Mouse (Mus musculus): ENCODE measurements around the gene Ppm1h. TPM values are rescaled to one million over a fixed set of nuclear protein-coding genes. Genes with fewer than 3 reads are reported as not detected.
A peak's percentile ranks its signal among the peaks of the same experiment; 100 is the strongest.

Gene Ppm1h
- total RNA-seq, 2 experiments from 2014 or later, result 68.7 to 70.3 TPM

DNA sequence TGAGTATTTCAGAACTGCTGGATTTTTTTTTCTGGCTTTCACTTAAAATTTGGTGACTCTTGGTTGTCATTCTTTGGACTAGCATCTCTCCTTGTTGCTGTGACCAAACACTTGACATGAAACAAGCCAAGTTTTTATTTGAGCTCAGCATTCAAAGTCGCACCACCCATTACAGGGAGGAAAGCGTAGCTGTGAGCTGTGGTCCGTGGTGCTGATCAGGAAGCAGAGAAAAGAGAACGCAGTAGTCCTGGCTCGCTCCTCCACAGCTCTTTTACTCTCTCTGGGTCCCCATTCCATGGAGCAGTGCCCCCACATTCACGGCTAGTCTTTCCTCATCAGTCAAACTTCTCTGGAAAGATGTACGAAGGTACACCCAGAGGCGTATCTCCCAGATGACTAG, 87.4 kb downstream of the Ppm1h start:
- DNase-seq (ENCODE audit: low spot score in 2 of 2), result no peak

DNA sequence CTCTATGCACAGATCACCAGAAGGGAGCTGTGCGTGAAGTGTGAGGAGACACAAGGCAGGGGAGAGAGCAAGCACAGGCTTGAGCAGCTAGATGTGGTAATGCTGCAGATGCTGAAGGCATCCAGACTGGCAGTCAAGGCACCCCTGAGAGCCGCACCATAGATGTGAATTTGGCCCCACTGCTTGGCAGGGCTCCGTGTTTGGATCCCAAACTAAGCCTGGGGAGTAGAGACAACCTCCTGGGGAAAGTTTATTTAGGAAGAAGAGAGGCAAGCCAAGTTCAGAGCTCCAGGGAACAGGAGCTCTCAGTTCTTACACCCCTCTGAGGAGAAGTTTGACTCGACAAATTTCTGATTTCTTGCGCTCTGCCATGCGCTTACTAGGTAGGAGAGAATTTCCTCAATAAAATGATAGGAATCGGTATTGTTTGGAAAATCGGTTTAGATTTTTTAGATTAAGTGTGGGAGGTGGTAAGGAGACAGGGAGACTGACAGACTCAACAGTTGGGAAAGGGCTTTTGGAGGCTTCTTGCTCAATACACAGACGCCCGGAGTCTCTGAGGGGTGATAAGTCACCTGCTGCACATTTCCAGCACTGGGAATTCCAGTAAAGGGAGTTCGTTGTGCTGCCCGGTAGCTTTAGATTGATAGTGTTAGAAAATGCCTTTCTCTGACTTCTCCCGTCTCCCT, 89.8 kb downstream of the Ppm1h start:
- DNase-seq (ENCODE audit: low spot score in 2 of 2), result no peak

DNA sequence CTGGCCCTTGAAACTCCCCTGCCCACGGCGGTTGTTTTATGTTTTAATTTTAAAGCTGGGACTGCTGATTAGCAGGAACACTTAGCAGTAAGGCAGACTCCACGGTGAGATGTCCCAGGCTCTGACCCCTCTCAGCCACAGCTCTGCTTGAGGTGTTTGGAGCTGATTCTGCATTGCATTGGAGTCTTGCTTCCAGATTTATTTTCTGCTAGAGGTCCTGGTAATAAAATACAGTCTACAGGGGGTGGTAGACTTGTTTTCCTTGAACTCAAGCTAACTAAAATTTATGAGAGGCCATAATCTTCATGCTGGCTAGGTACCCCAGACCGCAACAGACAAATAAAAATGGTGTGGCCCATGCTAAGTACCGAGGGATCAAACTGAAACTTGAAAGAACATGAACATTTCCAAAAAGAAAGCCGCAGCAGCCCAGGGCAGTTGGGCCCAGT, 90.4 kb downstream of the Ppm1h start:
- no peak for DNase-seq (ENCODE audit: low spot score in 2 of 2)

DNA sequence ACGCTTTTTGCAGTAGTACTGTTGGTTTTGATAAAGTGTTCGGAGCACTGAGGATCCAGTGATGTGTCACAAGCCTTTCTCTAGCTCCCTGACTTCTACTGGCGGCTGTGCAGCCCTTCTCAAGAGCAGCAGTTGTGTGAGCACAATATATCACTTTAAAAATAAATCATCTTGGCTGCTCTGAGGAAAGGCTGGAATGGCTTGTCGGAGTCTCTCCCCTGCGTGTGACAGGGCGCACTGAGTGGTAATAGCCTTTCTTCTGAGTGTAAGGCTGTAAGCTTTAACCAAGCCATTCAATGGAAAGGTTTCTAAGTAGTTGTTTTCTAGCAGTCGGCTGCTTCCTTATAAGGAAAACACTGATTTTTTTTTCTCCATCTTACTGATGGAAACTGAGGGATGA, 91.8 kb downstream of the Ppm1h start:
- no peak for DNase-seq (ENCODE audit: low spot score in 2 of 2)

DNA sequence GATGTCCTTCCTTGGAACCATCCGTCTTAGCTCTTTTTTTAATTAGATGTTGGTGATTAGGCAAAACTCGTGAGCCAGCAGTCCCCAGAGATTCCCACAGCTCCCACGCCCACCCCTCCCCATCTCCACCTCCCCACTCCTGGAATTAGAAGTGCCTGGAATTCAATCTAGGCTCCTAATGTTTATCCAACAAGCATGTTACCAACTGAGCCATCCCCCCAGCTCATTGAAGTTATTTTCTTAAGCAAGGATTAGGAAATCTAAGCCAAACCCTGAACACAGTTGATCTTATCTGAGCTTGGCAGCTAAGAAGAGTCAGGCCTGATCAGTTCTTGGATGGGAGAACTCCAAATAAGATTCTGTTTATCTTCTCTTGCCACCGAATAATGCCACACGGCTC, 92.4 kb downstream of the Ppm1h start:
- DNase-seq (ENCODE audit: low spot score in 2 of 2), result no peak

DNA sequence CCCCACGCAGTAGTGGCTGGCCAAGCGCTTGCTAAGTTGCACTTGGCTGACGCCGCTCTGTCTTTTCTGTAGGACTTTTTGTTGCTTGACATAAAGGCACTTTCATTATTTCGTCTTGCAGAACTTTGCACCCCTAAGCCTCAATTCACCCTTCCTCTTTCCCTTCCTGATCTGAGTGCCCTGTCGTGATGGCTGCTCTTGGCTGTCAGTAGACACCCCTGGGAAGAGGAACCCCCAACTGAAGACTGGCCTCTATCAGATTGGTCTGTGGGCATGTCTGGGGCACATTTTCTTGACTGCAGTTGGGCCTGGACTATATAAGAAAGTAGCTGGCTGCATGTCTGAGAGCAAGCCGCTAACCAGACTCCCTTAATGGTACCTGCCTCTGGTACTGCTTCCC, 95.6 kb downstream of the Ppm1h start:
- DNase-seq (ENCODE audit: low spot score in 2 of 2), result no peak

DNA sequence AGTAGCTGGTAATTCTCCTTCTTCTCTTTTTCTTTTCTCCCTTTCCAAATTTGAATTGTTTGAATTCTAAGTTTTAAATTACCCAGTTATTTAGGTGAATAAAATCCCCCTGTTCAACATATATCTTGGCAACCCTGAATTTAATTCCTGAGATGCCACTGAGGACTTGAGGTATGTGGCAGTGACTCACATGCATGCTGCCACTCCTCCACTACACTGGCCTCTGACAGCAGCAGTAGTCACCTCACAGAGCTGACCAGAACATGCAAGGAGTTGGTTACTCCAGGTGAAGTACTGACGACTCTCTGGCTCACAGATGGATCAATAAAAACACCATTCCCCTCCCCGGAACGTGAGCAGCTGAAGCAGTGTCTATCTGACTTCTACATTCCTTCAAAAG, 98.9 kb downstream of the Ppm1h start:
- no peak for DNase-seq (ENCODE audit: low spot score in 2 of 2)

DNA sequence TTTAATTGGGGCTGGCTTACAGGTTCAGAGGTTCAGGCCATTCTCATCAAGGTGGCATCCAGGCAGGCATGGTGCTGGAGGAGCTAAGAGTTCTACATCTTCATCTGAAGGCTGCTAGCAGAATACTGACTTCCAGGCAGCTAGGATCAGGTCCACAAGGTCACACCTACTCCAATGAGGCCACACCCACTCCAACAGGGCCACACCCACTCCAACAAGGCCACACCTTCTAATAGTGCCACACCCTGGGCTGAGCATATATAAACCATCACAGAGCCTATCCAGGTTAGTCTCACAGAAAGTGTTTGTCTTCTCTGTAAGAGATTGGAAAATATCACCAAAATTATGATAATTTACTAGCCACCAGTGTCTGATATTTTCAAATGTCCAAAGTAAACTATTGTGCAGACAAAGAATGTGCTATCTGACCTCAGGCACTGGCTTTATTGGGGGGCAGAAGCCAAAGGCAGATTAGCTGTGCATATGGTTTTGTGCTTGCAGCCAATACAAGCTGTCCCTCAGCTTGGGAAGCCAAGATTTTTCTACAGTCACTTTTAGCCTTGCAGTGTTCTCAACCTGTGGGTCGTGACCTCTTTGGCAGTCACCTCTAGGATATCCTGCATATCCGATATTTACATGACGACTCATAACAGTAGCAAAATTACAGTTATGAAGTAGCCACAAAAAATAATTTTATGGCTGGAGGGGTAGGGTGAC, 99.5 kb downstream of the Ppm1h start:
- DNase-seq (ENCODE audit: low spot score in 2 of 2), result no peak

DNA sequence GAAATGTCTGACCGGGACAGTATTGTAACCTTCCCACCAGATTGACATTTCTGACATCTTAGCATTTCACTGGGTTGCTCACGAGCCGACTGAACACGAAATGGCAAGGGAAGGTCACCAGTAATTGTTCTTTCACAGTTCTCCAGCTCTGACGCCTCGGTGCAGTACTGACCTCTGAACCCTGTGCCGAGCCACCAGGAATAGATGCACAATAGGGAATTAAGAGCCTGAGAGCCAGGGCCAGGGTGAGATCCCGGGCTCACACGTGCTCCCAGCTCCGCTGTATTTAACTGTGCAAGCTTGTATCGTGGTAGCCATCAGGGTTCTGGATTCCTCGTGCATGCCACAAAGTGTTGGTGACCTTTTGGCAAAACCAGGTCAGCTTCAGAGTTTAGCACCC, 100.8 kb downstream of the Ppm1h start:
- no peak for DNase-seq (ENCODE audit: low spot score in 2 of 2)

DNA sequence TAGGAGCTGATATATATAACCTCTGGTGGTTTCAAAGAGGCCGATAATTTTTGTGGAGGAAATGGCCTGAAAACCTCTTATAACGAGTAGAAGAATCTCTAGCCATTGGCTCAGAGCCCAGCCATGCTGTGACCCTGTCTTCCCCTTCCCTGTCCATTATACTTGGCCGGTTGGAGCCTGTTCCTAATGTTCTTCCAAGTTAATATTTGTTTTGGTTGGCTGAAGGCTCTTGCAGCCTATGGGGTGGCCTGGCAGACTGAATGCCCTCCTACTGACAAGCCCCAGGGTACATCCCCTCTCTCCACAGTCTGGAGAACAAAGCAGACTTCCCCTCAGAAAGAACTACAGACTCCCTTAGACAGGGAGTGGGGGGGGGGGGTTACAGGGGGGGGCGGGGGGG, 104.2 kb downstream of the Ppm1h start:
- no peak for DNase-seq (ENCODE audit: low spot score in 2 of 2)

DNA sequence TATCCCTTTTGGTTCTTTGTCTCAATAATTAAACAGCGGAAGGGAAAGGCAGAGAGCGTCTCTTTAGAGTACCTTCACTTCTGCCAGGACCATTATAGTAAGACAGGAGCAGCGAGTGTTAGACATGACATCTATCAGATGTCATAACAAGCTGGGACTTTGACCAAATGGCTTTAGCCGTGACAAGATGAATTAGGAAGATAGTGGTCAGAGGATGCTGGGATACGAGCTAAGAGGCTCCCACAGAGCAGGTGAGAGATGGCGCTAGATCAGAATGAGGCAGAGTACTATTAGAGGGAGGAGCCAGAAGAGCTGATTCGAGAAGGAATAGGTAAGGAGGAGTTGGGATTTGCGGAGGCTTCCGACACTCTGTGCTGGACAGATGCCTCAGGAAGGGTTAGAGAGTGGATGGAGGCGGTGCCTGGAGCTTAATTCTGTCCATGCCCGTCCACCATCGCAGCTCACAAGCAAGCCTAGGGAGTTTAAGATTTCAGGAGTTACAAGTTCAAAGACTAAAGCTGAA, 111.1 kb downstream of the Ppm1h start:
- no peak for DNase-seq (ENCODE audit: low spot score in 2 of 2)

DNA sequence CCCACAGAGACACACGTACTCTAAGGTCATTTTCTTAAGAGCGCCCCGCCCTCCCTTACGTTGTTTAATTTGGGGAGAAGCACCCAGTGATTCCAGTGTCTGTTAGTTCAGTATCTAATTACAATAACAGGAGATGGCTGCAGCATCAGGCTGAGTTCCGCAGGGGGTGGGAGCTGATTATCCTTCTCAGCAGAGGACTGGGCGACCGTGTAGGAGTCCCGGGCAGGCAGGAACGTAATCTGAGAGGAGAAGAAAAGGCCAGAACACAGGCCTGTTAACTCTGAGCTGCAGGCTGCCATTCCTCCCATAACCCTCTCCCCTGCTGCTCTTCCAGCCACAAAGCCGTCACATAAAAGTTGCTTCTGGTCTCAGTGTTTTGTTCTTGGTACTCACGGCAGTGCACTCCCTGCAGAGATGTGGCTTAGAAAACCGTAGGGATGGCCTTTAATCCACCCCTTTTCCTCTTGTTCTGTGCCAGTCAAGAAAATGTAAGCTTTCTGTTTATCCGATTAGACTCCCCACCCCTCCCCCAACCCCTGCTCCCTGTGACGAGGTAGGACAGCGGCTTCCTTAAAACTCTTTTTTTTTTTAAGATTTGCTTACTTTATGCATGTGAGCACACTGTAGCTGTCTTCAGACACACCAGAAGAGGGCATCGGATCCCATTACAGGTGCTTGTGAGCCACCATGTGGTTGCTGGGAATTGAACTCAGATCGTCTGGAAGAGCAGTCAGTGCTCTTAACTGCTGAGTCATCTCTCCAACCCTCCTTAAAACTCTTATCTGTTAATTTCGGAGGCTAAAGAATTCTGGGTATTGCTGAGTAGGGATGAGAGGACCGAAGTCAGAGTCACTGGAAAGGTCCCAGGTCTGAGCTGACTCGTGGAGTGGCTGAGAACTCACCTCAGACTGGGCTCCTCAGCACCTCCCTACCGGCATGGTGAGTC, 113.7 kb downstream of the Ppm1h start:
- no peak for DNase-seq (ENCODE audit: low spot score in 2 of 2)

DNA sequence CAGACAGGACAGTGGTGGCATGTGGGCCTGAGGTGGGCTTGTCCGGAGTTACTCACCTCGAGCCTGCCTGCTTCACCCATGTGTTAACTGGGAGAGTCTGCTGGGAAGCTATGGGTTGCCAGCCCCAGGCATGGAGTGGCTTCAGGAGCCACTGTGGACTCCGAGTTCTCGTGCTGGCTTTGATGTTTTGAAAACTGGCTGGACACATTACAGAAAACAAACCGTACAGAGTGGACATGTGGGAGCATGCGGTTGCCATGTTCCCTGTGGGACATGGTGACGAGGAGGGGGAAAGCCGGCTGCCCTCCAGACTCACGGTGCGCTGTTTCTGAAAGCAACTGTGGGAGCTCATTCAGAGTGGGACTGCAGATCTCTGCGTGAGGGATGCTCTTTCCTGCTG, 114.6 kb downstream of the Ppm1h start:
- no peak for DNase-seq (ENCODE audit: low spot score in 2 of 2)

DNA sequence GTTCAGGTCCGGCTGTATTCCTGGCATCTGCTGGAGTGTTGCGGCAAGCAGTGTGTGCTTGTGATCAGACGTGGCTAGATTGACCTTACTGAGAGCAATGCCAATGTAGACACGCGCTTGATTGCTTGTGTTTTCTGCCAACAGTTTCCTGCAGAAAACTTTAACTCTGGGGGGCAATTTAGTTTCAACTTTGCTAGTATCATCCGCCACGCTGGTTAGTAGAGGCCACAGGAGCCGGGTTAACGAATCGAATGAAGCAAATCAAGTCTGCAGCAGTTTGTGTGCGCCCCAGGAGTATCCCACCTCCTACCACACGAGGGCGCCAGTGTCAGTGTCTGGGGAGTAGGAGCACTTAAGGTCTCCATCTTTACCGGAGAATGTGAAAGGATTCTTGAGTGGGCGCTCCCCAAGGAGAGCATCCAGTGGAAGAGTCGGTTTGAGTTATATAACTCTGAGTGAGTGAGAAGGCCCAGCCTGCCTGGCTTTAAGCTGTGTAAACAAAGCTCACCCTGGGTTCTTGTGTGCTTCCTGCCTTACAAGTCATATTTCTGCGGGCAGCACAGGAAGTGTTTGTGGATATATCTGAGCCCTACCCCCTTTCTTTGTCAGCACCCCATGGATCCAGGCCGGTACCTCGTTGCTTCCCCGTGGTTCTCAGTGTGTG, 115.8 kb downstream of the Ppm1h start:
- peak; percentile 30 to 66 for DNase-seq (ENCODE audit: low spot score in 2 of 2)

DNA sequence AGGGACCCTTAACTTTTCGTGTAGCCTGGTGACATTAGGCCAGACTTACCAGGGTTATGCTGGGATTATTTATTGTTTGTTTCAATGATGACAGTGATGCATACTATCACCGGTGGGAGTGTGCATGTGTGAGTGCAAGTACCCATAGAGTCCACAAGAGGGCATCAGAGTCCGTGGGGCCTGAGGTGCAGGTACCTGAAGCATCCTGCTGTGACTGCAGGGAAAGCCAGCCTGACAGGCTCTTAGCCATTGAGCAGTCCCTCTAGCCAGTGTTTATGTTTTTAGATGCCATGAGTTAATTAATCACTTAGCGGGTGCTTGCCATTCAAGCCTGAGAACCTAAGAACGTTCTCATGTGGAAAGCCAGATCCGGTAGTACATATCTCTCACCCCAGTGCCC, 119.4 kb downstream of the Ppm1h start:
- no peak for DNase-seq (ENCODE audit: low spot score in 2 of 2)

DNA sequence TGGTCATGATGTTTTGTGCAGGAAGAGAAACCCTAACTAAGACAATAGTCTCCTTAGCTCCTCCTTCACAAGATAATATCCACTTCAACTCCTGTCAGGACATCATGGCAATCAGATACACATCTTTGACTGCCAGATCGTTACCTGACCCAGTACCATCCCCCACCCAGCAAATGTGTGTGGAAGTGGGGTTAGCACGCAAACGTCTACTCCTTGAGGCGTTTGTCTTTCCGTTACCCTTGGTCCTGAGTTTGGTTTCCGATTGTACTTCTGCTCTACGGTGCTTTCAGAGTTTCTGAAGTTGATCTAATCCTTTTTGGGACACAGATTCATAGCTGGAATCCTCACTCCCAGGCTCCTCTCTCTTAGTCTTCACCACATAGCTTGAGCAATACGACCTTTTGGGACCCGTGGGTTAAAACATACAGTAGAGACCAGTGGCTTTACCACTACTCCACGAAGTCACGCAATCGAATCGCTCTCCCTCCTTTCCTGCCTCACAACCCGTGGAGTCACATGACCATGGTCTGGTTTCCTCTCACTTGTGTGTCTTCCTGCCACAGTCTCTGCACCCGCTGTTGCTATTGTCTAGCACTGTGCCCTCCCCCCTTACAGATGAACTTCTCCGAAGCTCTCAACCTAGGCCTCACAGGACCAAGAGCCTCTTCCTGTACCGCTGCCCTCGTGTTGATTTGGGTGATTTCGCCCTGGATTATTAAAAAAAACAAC, 121.6 kb downstream of the Ppm1h start:
- DNase-seq (ENCODE audit: low spot score in 2 of 2), result no peak

DNA sequence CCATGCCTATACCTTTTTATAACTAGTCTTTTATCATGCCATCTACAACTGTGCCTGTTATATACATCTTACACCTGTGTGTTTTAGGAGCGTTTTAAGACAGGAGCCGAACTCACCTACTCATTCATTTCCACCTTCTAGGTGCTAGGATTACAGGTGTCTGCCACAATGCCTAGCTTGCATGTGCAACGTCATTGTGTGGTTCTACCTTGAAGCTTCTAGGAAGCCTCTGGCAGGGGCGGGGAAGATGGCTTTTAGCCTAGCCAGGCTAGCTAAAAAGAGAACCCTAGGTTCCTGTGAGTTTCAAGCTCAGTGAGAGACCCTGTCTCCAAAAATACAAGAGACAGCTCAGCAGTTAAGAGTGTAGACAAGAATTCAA, 122.2 kb downstream of the Ppm1h start:
- DNase-seq (ENCODE audit: low spot score in 2 of 2), result no peak

DNA sequence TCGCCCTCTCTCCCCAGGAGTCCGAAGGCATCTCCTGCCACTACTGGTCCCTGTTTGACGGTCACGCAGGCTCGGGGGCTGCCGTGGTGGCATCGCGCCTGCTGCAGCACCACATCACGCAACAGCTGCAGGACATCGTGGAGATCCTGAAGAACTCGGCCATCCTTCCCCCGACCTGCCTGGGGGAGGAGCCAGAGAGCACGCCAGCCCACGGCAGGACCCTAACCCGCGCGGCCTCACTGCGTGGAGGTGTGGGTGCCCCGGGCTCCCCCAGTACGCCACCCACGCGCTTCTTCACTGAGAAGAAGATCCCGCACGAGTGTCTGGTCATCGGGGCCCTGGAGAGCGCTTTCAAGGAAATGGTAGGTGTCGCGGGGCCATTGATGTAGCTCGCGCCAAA, 123.7 kb downstream of the Ppm1h start:
- DNase-seq (ENCODE audit: low spot score in 2 of 2), result no peak

DNA sequence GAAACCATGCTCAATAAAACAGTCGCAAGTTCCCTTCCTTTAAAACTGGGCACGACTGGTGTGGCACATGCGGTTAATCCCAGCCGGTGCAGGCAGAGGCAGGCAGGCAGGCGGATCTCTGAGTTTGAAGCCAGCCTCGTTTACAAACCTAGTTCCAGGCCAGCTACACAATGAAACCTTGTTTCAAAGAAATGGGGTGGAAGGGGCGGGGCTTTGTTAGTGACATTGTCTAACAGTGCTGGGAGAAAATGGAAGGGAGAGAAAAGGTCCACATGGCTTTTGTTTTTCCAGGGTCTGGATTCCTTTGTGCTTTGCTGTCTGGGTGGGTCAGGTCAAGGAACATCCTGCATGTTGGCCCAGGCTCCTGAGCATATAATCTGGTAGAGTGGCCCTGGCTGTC, 124.3 kb downstream of the Ppm1h start:
- DNase-seq (ENCODE audit: low spot score in 2 of 2), result no peak

DNA sequence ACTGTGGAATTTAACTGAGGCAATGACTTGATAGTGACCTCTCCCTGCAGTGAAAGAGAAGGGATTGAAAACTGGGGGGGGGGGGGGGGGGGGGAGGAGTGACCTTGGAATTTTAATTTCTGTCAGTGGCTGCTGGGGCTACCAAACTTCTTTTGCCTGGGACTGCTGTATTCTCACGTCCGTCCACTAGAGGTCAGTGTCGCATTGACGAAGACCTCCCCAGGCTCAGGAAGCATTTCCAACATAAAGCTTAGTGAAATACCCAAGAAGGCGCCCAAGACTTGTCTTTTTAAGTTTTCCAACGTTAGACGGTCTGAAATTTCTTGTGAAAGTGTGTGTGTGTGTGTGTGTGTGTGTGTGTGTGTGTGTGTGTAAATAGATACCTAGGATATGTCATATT, 125.3 kb downstream of the Ppm1h start:
- DNase-seq (ENCODE audit: low spot score in 2 of 2), result peak; percentile 33 to 80

DNA sequence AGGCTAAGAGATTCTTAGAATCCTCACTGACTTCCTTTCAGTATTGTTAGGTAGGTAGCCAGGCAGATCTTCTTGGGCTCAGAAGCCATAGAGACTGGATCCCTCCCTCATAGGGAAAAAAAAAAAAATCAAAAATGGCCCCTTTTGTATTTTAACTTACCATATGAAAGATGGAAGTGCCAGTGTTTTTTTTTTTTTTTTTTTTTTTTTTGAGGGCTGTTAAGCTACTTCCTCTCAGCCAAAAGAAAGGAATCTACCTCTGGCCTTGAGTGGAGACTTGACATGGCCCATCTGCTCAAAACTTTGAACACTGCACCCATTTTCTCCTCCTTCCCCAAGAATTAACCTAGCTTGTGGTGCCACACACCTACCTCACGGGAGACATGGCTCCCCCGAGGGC, 127.3 kb downstream of the Ppm1h start:
- DNase-seq (ENCODE audit: low spot score in 2 of 2), result no peak
